Mouse (Mus musculus) heart, embryonic 10.5 days (tissue): ENCODE data around the gene Elf1. TPM values are rescaled to one million over a fixed set of nuclear protein-coding genes. Genes with fewer than 3 reads are reported as not detected.

ENCODE experiments used
- DNase-seq: peaks from one replicate; pipeline ENCODE4 v3.0.0-alpha.2; 2017; ENCODE audit warnings: low spot score
- H3K27ac ChIP-seq: fragments of 300-500 bp; sonication (generic); 2 replicates; pipeline ENCODE4 v1.5.1; 2016; ENCODE audit warnings: mild to moderate bottlenecking
- H3K27me3 ChIP-seq: fragments of 300-500 bp; sonication (generic); 2 replicates; pipeline ENCODE4 v1.6.1; 2016; ENCODE audit warnings: mild to moderate bottlenecking; ENCODE audit not compliant: poor library complexity, insufficient read depth, severe bottlenecking
- H3K36me3 ChIP-seq: fragments of 300-500 bp; sonication (generic); 2 replicates; pipeline ENCODE4 v1.6.1; 2016; ENCODE audit warnings: mild to moderate bottlenecking, moderate library complexity
- H3K4me1 ChIP-seq: fragments of 300-500 bp; sonication (generic); 2 replicates; pipeline ENCODE4 v1.6.1; 2016; ENCODE audit warnings: mild to moderate bottlenecking
- H3K4me3 ChIP-seq: fragments of 300-500 bp; sonication (generic); 2 replicates; pipeline ENCODE4 v1.5.1; 2016; ENCODE audit warnings: mild to moderate bottlenecking, moderate library complexity
- H3K9me3 ChIP-seq: fragments of 300-500 bp; sonication (generic); 2 replicates; pipeline ENCODE4 v1.6.1; 2016; ENCODE audit warnings: mild to moderate bottlenecking, moderate library complexity
- WGBS: fragments of 180-500 bp; shearing (Covaris S2); methylation state at CpG from one replicate; pipeline ENCODE4 v1.1.7; 2016; 5-methylcytosine and 5-hydroxymethylcytosine counted together
- polyA plus RNA-seq: library from polyadenylated mRNA; unstranded; fragments of >200 nt; fragmentation: Nextera tagmentation; extraction: Ambion mirVana; gene quantifications from 2 replicates; pipeline ENCODE4 v1.2.1, GENCODE M21; 2016

Gene Elf1
- polyA plus RNA-seq, 1 experiment from 2014 or later = 7.5 TPM

DNA sequence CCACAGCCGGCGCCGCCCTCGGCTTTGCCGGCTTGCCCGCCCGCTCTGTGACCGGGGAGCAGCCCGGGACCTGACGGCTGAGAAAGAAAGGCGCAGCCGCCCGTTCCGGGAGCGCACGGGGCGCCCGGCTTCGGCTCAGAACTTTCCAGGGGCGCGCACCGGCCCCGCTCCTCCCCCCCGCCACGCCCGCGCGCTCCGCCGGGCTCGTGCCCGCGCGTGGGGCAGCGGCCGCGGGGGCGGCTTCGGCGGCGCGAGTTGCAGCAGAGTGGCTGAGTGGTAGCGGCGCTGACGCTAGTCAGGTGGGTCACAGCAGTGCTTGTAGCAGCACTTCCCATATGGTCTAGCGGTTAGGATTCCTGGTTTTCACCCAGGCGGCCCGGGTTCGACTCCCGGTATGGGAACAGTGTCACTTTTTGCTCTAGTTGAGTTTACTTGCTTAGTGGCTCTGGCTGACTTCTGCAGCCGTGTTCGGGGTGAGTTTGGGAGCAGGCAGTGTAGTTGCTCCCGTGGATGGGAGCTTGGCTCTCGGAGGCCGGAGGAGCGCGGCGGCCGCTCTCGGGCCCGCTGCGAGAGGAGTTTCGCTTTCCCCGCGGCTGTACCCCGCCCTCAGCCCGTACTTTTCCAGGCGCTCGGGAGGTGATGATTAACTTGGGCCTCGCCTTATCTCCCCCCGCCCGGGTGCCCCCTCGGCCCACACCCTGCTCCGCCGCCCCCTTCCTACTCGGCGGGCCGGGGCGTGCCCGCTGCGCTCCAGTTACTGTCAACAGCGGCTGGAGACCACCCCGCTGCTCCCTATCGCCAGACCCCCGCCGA is 551 bp downstream of the Elf1 start, which contains the start of gene Wbp4:
TSS of gene Wbp4 (minus strand) at position 182 of the 813 bp plus-strand sequence.
- peak within 1 kb of the TSS; percentile 100 for H3K27ac ChIP-seq
- peaks cover 15% of the 10 kb centered on the region for H3K36me3 ChIP-seq
- H3K27me3 ChIP-seq = no peaks in the 10 kb centered on the region
- H3K4me1 ChIP-seq = peaks cover 35% of the 10 kb centered on the region
- peak; percentile 95 for DNase-seq
- under 1% methylated on average over 85 of the region's 86 CpGs for WGBS
- no peaks in the 10 kb centered on the region for H3K9me3 ChIP-seq
- peak within 1 kb of the TSS; percentile 95 for H3K4me3 ChIP-seq

DNA sequence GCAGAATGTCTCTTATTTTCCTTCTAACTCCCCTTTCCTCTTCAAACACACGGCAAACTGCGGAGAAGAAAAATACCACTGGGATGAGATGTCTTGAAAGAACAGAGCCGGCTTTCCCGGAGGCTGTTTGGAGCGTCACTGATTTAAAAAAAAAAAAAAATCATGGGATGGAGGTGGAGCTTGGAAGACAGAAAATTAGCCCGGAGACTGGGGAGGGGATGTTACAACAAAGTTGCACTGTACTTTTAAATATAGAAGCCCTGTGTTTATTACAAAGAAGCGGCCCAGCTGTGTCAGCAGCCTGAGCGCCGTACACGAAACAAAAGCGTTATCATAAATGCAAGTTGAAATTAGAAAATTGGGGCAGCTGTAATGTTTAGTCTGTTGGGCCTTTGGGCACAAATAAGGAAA is 1.3 kb downstream of the Elf1 start:
- H3K9me3 ChIP-seq = no peaks in the 10 kb centered on the region
- WGBS = under 1% methylated on average over 11 of the region's 11 CpGs

DNA sequence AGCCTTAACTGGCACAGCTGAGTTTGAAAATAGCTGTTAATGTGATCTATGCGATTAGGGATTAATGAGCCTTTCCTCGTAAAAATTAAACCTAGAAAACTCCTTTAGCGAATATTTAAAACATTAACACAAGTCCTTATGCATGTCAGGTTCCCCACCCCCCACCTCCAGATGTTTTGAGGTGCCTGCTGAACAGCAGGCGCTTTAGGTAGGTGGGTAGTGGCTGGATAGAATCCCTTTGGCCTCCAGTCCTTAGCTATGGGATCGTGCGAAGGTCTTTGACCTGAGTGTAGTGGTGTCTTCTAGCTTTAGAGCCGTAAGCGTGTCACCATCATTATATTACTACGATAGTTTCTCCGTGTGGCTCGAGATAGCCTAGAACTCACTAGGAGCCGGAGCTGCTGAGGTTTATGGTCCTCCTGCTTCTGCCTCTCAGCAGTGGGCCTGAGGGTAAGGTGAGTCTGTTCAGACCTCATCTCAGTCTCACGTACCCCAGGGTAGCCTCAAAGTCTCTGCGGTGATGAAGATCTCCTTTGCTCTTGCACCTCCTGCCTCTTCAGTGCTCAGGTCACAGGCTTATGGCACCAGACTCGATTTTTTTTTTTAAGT is 1.9 kb downstream of the Elf1 start:
- Histone ChIP-seq H3K27ac (peak overlapping the region; percentile 100), H3K4me1 (peaks cover 48% of the 10 kb centered on the region), H3K27me3 (no peaks in the 10 kb centered on the region), H3K36me3 (peaks cover 4% of the 10 kb centered on the region; the same call in 1 of the 2 replicates), H3K4me3 (peak overlapping the region; percentile 95), H3K9me3 (no peaks in the 10 kb centered on the region)
- 25% methylated on average over 15 of the region's 15 CpGs for WGBS
- no peak for DNase-seq

More for the DNA sequence above, 1.3 kb downstream of the Elf1 start:
- peak overlapping the region; percentile 100 for H3K27ac ChIP-seq
- no peaks in the 10 kb centered on the region for H3K27me3 ChIP-seq
- H3K4me3 ChIP-seq = peak overlapping the region; percentile 95
- peaks cover 42% of the 10 kb centered on the region for H3K4me1 ChIP-seq
- DNase-seq = no peak
- H3K36me3 ChIP-seq = peaks cover 10% of the 10 kb centered on the region; the same call in 1 of the 2 replicates

DNA sequence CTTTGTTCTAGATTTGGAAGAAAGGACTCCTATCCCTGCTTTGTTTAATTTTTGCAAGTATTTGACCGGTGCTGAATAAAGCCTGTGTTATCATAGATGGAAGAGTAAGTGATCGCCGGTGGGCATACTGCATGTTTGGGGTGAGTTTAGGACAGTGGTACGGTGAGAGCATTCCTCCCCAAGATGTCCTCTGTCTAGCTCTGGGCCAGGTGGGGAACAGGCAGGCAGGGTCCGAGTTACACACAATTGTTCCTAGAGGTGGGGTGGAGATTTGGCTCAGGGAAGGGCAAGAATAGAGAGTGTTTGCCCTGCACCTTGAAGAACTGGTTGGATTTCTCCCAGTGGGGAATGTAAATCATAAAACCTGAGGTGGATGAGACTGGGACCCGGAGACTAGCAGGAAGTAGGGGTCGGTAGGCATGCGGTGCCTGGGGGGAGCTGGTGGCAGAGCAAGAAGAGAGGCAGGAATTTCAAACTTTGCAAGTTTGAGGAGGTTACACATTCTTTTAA is 2.7 kb downstream of the Elf1 start:
- H3K27me3 ChIP-seq = no peaks in the 10 kb centered on the region
- no peak for DNase-seq
- peak overlapping the region; percentile 100; the same call in 1 of the 2 replicates for H3K27ac ChIP-seq
- no peaks in the 10 kb centered on the region; the same call in 1 of the 2 replicates for H3K36me3 ChIP-seq
- H3K4me3 ChIP-seq = peak overlapping the region; percentile 95
- WGBS = 68% methylated on average over 8 of the region's 8 CpGs
- H3K9me3 ChIP-seq = no peaks in the 10 kb centered on the region
- H3K4me1 ChIP-seq = peaks cover 53% of the 10 kb centered on the region

DNA sequence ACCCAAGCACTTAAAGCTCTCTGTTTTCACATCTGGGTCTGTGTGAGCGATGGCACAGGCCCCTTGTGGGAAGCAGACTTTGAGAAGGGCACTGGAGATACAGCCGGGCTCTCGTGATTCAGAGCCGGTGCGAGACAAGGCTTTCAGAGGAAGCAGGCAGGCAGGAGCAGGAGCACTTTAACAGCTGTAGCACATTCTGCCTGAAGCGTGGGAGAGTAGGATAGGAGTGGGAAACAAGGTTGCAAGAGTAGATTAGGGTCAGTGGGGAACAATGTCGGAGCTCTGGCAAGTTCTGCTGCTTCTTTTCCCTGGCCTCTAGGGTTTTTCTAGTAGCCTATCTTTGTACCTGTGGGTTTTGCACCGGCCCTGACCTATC is 5.6 kb downstream of the Elf1 start:
- WGBS = 8% methylated on average over 8 of the region's 8 CpGs
- H3K27me3 ChIP-seq = no peaks in the 10 kb centered on the region
- H3K9me3 ChIP-seq = no peaks in the 10 kb centered on the region
- peaks cover 45% of the 10 kb centered on the region for H3K4me1 ChIP-seq
- peak overlapping the region; percentile 71; the same call in 1 of the 2 replicates for H3K27ac ChIP-seq
- peak overlapping the region; percentile 59 for H3K4me3 ChIP-seq
- H3K36me3 ChIP-seq = no peaks in the 10 kb centered on the region
- DNase-seq = no peak

- Histone ChIP-seq H3K4me1 (peaks cover 45% of the 10 kb centered on the region), H3K27ac (peak overlapping the region; percentile 71), H3K9me3 (no peaks in the 10 kb centered on the region), H3K36me3 (peaks cover 1% of the 10 kb centered on the region), H3K4me3 (peak overlapping the region; percentile 59), H3K27me3 (no peaks in the 10 kb centered on the region)
- 3% methylated on average over 19 of the region's 19 CpGs for WGBS
- no peak for DNase-seq
Measured at GRCm38 (mm10) chr14:79486993-79487731, 6.2 kb downstream of the Elf1 start.

DNA sequence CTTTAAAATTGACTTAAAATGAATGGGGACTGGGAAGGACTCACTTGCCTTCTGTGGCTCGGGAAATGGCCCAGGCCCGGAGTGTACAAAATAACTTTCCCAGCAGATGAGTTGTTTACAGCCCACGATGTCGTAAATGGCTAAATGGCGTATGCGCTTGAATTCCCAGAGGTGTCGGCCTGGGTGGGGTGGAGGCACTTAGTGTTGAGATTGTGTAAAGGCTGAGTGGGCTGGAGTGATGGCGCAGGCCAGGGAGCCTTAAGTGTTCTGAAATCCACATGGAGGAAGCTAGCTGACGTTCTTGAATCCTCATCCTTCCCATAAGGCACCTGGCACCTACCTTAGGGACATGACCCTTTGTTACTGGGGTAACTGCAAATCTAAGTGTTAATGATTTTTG is 7.5 kb downstream of the Elf1 start:
- H3K4me3 ChIP-seq = no peak overlapping the region
- no peaks in the 10 kb centered on the region for H3K27me3 ChIP-seq
- WGBS = 82% methylated on average over 9 of the region's 9 CpGs
- no peak overlapping the region for H3K27ac ChIP-seq
- no peaks in the 10 kb centered on the region for H3K9me3 ChIP-seq
- H3K4me1 ChIP-seq = peaks cover 34% of the 10 kb centered on the region
- DNase-seq = no peak
- peaks cover 2% of the 10 kb centered on the region for H3K36me3 ChIP-seq

GRCm38 (mm10) chr14:79489150-79489549 is 8.2 kb downstream of the Elf1 start:
- no peaks in the 10 kb centered on the region for H3K27me3 ChIP-seq
- no peak overlapping the region for H3K4me3 ChIP-seq
- H3K4me1 ChIP-seq = peaks cover 30% of the 10 kb centered on the region
- WGBS = 86% methylated on average over 12 of the region's 12 CpGs
- DNase-seq = no peak
- H3K27ac ChIP-seq = no peak overlapping the region
- no peaks in the 10 kb centered on the region for H3K9me3 ChIP-seq
- H3K36me3 ChIP-seq = peaks cover 2% of the 10 kb centered on the region

DNA sequence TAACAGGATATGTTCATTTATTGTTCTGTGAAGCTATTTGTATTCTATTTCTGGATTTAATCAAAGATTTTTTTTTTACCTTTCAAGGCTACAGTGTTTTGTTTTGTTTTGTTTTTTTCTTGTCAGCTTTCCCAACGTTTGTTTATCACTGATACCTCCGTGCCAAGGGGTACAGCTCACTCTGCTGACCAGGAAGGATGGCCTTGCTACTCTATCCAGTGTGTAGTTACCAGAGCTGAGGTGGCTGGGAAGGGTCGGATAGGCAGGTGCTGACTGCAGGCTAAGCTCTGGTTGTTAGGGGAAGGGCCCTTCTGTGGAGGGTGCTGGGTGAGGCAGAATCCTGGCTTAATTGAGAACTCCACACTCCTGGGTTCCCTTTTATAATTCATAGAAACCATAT is 9.3 kb downstream of the Elf1 start:
- Histone ChIP-seq H3K36me3 (peaks cover 2% of the 10 kb centered on the region), H3K4me1 (peaks cover 25% of the 10 kb centered on the region), H3K9me3 (no peaks in the 10 kb centered on the region), H3K4me3 (no peak overlapping the region), H3K27me3 (no peaks in the 10 kb centered on the region), H3K27ac (no peak overlapping the region)
- DNase-seq = no peak
- WGBS = 63% methylated on average over 3 of the region's 3 CpGs

DNA sequence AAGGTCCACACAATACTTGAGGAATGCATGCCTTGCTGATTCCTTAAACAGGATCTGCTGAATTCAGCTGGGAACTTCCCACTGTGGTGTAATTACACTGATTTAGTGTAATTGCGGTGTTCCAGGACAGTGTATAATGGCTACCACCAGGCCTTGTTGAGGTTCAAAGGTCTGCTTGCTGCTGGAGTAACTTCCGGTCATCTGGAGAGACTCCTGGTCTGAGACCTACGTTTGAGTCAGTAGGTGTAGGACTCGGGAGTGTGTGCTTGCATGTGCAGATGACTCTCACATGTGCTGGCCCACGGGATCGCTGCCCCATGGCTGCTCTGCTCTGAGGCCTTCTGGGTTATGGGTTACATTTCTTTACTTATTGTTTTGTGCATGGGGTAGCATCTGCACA is 13.4 kb downstream of the Elf1 start:
- peaks cover 2% of the 10 kb centered on the region for H3K36me3 ChIP-seq
- H3K4me3 ChIP-seq = no peak overlapping the region
- no peaks in the 10 kb centered on the region for H3K9me3 ChIP-seq
- DNase-seq = no peak
- WGBS = 85% methylated on average over 6 of the region's 6 CpGs
- H3K27me3 ChIP-seq = no peaks in the 10 kb centered on the region
- H3K4me1 ChIP-seq = peaks cover 11% of the 10 kb centered on the region
- no peak overlapping the region for H3K27ac ChIP-seq

- Histone ChIP-seq H3K4me1 (peaks cover 21% of the 10 kb centered on the region), H3K9me3 (no peaks in the 10 kb centered on the region), H3K36me3 (peaks cover 4% of the 10 kb centered on the region; the same call in 1 of the 2 replicates), H3K27me3 (no peaks in the 10 kb centered on the region), H3K27ac (peak overlapping the region; percentile 38; the same call in 1 of the 2 replicates), H3K4me3 (no peak overlapping the region)
- WGBS = 47% methylated on average over 9 of the region's 9 CpGs
- no peak for DNase-seq
Measured at GRCm38 (mm10) chr14:79499326-79499725, 18.3 kb downstream of the Elf1 start.

- Histone ChIP-seq H3K27ac (no peak overlapping the region), H3K36me3 (peaks cover 4% of the 10 kb centered on the region; the same call in 1 of the 2 replicates), H3K4me1 (peaks cover 21% of the 10 kb centered on the region), H3K27me3 (no peaks in the 10 kb centered on the region), H3K4me3 (no peak overlapping the region), H3K9me3 (no peaks in the 10 kb centered on the region)
- WGBS = 48% methylated on average over 4 of the region's 4 CpGs
- DNase-seq = no peak
Measured at GRCm38 (mm10) chr14:79500756-79501155, 19.8 kb downstream of the Elf1 start.
